Mouse (Mus musculus): ENCODE data around the gene Zfp593. TPM values are rescaled to one million over a fixed set of nuclear protein-coding genes. Genes with fewer than 3 reads are reported as not detected.

Zfp593 gene
- polyA plus RNA-seq, 1 experiment from 2014 or later: 16.8 TPM

DNA sequence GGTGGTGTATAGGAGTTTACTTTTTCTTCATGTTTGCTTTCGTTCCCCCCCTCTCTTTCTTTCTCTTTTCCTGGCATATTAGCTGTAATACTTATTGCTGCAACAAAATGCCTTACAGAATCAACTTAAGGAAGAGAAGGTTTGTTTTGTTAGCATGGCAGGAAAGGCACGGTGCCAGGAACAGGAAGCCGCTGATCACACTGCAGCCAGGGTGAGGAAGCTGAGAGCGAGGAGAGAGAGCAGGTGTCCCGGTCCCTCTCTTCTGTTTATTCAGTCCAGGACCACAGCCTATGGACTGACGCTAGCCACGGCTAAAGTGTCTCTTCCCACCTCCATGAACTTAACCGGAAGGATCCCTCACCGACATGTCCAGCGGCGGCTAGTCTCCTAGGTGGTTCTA lies 13.0 kb upstream of the Zfp593 start:
- DNase-seq (ENCODE audit: low spot score, missing footprints) (no peak), ATAC-seq (ENCODE audit: low FRiP score) (no peak)
- Histone ChIP-seq H3K4me2 (no peak overlapping the region), H3K36me3 (ENCODE audit: control insufficient read depth, insufficient read depth, low read length) (no peaks in the 10 kb centered on the region), H3K4me1 (ENCODE audit: control insufficient read depth, insufficient read depth, low read length) (peaks cover 38% of the 10 kb centered on the region), H3K27ac (ENCODE audit: low read depth, low read length) (no peak overlapping the region), H3K27me3 (ENCODE audit: control insufficient read depth, insufficient read depth, low read length) (peaks cover 8% of the 10 kb centered on the region), H3K9ac (ENCODE audit: low read length) (no peak overlapping the region), H3K9me3 (ENCODE audit: control insufficient read depth, low read length) (no peaks in the 10 kb centered on the region), H3K4me3 (ENCODE audit: low read depth, low read length) (no peak overlapping the region)
- 60% methylated on average over 11 of the region's 11 CpGs for WGBS

DNA sequence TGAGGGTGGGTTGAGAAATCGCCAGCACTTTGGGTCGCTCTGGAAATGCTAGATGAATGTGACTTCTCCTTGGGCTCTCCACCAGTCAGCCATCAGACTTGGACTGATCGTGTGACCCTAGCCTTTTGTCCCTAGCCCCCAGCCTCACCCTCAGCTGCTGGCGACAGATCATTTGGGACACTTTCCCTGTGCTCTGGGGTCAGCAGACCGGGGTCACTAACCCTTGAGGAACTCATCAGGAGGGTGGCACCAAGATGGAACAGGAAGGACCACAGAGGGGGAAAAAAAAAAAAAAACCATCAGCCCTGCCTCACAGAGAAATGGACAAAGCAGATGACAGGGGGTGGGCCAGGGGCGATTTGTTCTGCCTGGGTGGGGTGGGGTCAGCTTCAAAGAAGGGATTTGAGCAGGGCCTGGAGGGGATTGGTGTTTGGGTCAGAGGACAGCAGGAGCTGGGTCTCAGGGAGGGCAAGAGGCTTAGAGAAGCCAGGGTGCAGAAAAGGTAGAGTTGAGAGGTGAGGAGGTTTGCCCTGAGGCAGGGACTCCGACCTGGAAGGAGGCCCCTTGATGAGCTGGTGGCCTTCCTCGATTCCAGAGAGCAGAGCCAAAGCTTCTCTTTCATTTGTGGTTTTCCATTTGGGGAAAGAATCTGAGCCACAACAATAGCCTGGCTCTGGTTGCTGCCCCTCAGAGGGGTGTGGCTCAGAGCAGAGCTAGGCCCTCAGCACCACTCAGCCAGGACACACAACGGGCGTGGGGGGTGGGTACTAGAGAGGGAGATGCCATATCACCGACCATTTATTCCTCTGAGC lies 12.0 kb upstream of the Zfp593 start:
- H3K4me1 ChIP-seq (ENCODE audit: control insufficient read depth, insufficient read depth, low read length): peaks cover 38% of the 10 kb centered on the region
- 4% methylated on average over 11 of the region's 11 CpGs for WGBS
- no peak overlapping the region for H3K4me3 ChIP-seq (ENCODE audit: low read depth, low read length)
- H3K9me3 ChIP-seq (ENCODE audit: control insufficient read depth, low read length): no peaks in the 10 kb centered on the region
- no peak overlapping the region for H3K4me2 ChIP-seq
- 0 out of 2 replicates have a peak overlapping the region, but pooled peaks have one; percentile 2 for H3K9ac ChIP-seq (ENCODE audit: low read length)
- H3K27ac ChIP-seq (ENCODE audit: low read depth, low read length): no peak overlapping the region
- DNase-seq (ENCODE audit: low spot score, missing footprints) (peak; percentile 92), ATAC-seq (ENCODE audit: low FRiP score) (0 out of 2 replicates have a peak, but pooled peaks have one; percentile 28)
- H3K27me3 ChIP-seq (ENCODE audit: control insufficient read depth, insufficient read depth, low read length): peaks cover 17% of the 10 kb centered on the region
- H3K36me3 ChIP-seq (ENCODE audit: control insufficient read depth, insufficient read depth, low read length): no peaks in the 10 kb centered on the region

DNA sequence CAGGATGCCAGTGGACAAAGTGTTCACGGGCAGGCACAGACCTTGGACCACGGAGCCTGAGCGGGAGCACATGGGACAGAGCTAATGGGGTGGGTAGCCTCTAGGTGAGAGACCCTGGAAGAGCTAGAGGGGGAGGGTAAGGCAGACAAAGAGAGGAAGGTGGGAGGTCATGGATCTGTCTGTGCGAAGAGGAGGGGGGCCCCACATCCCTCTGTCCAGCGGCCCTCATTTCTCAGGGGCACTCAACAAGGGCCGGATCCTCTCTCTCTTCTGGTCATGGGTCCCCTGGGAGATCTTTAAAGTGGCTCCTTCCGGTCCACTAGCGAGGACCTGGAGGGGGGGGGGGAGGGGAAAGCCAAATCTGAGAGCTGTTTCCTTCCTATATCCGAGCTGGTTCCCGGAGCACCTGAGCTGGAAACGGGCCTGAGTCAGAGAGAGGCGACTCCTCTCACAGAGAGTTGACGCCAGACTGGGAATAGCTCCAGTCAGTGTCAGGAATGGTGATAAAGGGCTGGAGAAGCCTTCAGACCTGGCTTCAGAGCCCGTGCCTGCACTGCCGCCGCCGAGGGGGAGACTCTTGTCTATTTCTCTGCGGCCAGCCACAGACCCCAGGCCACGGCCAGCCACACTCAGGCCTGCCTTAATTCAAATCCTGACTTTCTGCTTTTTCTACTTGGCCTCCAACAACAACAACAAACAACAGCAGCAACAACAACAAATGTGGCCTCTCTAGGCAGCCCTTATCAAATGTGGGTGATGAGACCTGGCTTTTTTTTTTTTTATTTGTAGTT lies 11.2 kb upstream of the Zfp593 start:
- H3K9ac ChIP-seq (ENCODE audit: low read length): peak overlapping the region; percentile 44; the same call in 1 of the 2 replicates

GRCm38 (mm10) chr4:134255854-134256253 lies 10.5 kb upstream of the Zfp593 start:
- Histone ChIP-seq H3K27ac (ENCODE audit: low read depth, low read length) (no peak overlapping the region), H3K4me1 (ENCODE audit: control insufficient read depth, insufficient read depth, low read length) (peaks cover 50% of the 10 kb centered on the region), H3K4me2 (peak overlapping the region; percentile 17; the same call in 1 of the 2 replicates), H3K4me3 (ENCODE audit: low read depth, low read length) (no peak overlapping the region), H3K36me3 (ENCODE audit: control insufficient read depth, insufficient read depth, low read length) (no peaks in the 10 kb centered on the region), H3K9me3 (ENCODE audit: control insufficient read depth, low read length) (no peaks in the 10 kb centered on the region), H3K9ac (ENCODE audit: low read length) (no peak overlapping the region), H3K27me3 (ENCODE audit: control insufficient read depth, insufficient read depth, low read length) (peaks cover 33% of the 10 kb centered on the region)
- ATAC-seq (ENCODE audit: low FRiP score): no peak
- DNase-seq (ENCODE audit: low spot score, missing footprints): peak; percentile 89
- WGBS: 12% methylated on average over 4 of the region's 4 CpGs

More for the DNA sequence above, 11.2 kb upstream of the Zfp593 start:
- ATAC-seq (ENCODE audit: low FRiP score): 0 out of 2 replicates have a peak, but pooled peaks have one; percentile 18
- Histone ChIP-seq H3K36me3 (ENCODE audit: control insufficient read depth, insufficient read depth, low read length) (no peaks in the 10 kb centered on the region), H3K4me3 (ENCODE audit: low read depth, low read length) (no peak overlapping the region), H3K27me3 (ENCODE audit: control insufficient read depth, insufficient read depth, low read length) (peaks cover 25% of the 10 kb centered on the region), H3K9me3 (ENCODE audit: control insufficient read depth, low read length) (no peaks in the 10 kb centered on the region), H3K27ac (ENCODE audit: low read depth, low read length) (no peak overlapping the region), H3K4me1 (ENCODE audit: control insufficient read depth, insufficient read depth, low read length) (peaks cover 43% of the 10 kb centered on the region), H3K4me2 (peak overlapping the region; percentile 17)
- WGBS: 3% methylated on average over 19 of the region's 19 CpGs
- DNase-seq (ENCODE audit: low spot score, missing footprints): peak; percentile 92

GRCm38 (mm10) chr4:134254835-134255234 lies 9.4 kb upstream of the Zfp593 start:
- H3K27me3 ChIP-seq (ENCODE audit: control insufficient read depth, insufficient read depth, low read length): peaks cover 43% of the 10 kb centered on the region
- H3K4me2 ChIP-seq: no peak overlapping the region
- H3K36me3 ChIP-seq (ENCODE audit: control insufficient read depth, insufficient read depth, low read length): no peaks in the 10 kb centered on the region
- H3K9me3 ChIP-seq (ENCODE audit: control insufficient read depth, low read length): no peaks in the 10 kb centered on the region
- H3K4me3 ChIP-seq (ENCODE audit: low read depth, low read length): no peak overlapping the region
- DNase-seq (ENCODE audit: low spot score, missing footprints) (peak; percentile 81), ATAC-seq (ENCODE audit: low FRiP score) (no peak)
- H3K9ac ChIP-seq (ENCODE audit: low read length): no peak overlapping the region
- H3K27ac ChIP-seq (ENCODE audit: low read depth, low read length): no peak overlapping the region
- peaks cover 60% of the 10 kb centered on the region for H3K4me1 ChIP-seq (ENCODE audit: control insufficient read depth, insufficient read depth, low read length)
- WGBS: 3% methylated on average over 3 of the region's 3 CpGs

- under 1% methylated on average over 13 of the region's 13 CpGs for WGBS
- Histone ChIP-seq H3K4me1 (ENCODE audit: control insufficient read depth, insufficient read depth, low read length) (peaks cover 62% of the 10 kb centered on the region), H3K36me3 (ENCODE audit: control insufficient read depth, insufficient read depth, low read length) (no peaks in the 10 kb centered on the region), H3K9ac (ENCODE audit: low read length) (no peak within 1 kb of the TSS), H3K9me3 (ENCODE audit: control insufficient read depth, low read length) (no peaks in the 10 kb centered on the region), H3K4me3 (ENCODE audit: low read depth, low read length) (peak within 1 kb of the TSS; percentile 9; the same call in 1 of the 2 replicates), H3K27ac (ENCODE audit: low read depth, low read length) (no peak within 1 kb of the TSS), H3K27me3 (ENCODE audit: control insufficient read depth, insufficient read depth, low read length) (peaks cover 49% of the 10 kb centered on the region), H3K4me2 (peak within 1 kb of the TSS; percentile 28; the same call in 1 of the 2 replicates)
- DNase-seq (ENCODE audit: low spot score, missing footprints) (peak; percentile 95), ATAC-seq (ENCODE audit: low FRiP score) (no peak)
Measured at GRCm38 (mm10) chr4:134253722-134254324, 8.4 kb upstream of the Zfp593 start, which contains the start of gene Grrp1. Gene Grrp1, minus strand, starts transcription at chr4:134254106.

GRCm38 (mm10) chr4:134252911-134253721 lies 7.7 kb upstream of the Zfp593 start:
- Histone ChIP-seq H3K27ac (ENCODE audit: low read depth, low read length) (no peak overlapping the region), H3K4me1 (ENCODE audit: control insufficient read depth, insufficient read depth, low read length) (peaks cover 62% of the 10 kb centered on the region), H3K27me3 (ENCODE audit: control insufficient read depth, insufficient read depth, low read length) (peaks cover 55% of the 10 kb centered on the region), H3K4me2 (peak overlapping the region; percentile 6; the same call in 1 of the 2 replicates), H3K36me3 (ENCODE audit: control insufficient read depth, insufficient read depth, low read length) (no peaks in the 10 kb centered on the region), H3K9me3 (ENCODE audit: control insufficient read depth, low read length) (no peaks in the 10 kb centered on the region), H3K9ac (ENCODE audit: low read length) (no peak overlapping the region), H3K4me3 (ENCODE audit: low read depth, low read length) (no peak overlapping the region; the same call in 1 of the 2 replicates)
- peak; percentile 91 for DNase-seq (ENCODE audit: low spot score, missing footprints)
- 4% methylated on average over 15 of the region's 15 CpGs for WGBS
- no peak for ATAC-seq (ENCODE audit: low FRiP score)

Measured in midbrain, embryonic 11.5 days (tissue).